Mouse (Mus musculus) lung, postnatal 0 days (tissue): ENCODE results near the gene Nup153. TPM values are rescaled to one million over a fixed set of nuclear protein-coding genes. Genes with fewer than 3 reads are reported as not detected.

Experiments used
- ATAC-seq: fragments of 200-750 bp; cut with Nextera tagmentation; 2 replicates; pipeline ENCODE4 v1.8.0; 2017; ENCODE audit warnings: moderate library complexity
- DNase-seq: peaks from one replicate; pipeline ENCODE4 v3.0.0-alpha.2; 2016; ENCODE audit warnings: low spot score
- H3K27ac ChIP-seq: fragments of 300-500 bp; sonication (generic); 2 replicates; pipeline ENCODE4 v1.5.1; 2014; ENCODE audit warnings: antibody characterized with exemption, mild to moderate bottlenecking, low read length, mixed read lengths
- H3K27me3 ChIP-seq: fragments of 300-500 bp; sonication (generic); replicated peaks from 2 replicates; pipeline ENCODE4 v1.6.1; 2014; ENCODE audit warnings: low read length, mixed read lengths; ENCODE audit not compliant: insufficient read depth
- H3K36me3 ChIP-seq: fragments of 300-500 bp; sonication (generic); 2 replicates; pipeline ENCODE4 v1.6.1; 2014; ENCODE audit warnings: low read length, mixed read lengths; ENCODE audit not compliant: insufficient read depth
- H3K4me1 ChIP-seq: fragments of 300-500 bp; sonication (generic); 2 replicates; pipeline ENCODE4 v1.6.1; 2014; ENCODE audit warnings: antibody characterized with exemption, low read depth, low read length, mixed read lengths; ENCODE audit not compliant: insufficient read depth
- H3K4me2 ChIP-seq: fragments of 300-500 bp; sonication (generic); replicated peaks from 2 replicates; pipeline ENCODE4 v1.6.1; 2014; ENCODE audit warnings: low read depth, mild to moderate bottlenecking, low read length, moderate library complexity, mixed read lengths
- H3K4me3 ChIP-seq: fragments of 300-500 bp; sonication (generic); 2 replicates; pipeline ENCODE4 v1.5.1; 2014; ENCODE audit warnings: low read depth, low read length
- H3K9ac ChIP-seq: fragments of 300-500 bp; sonication (generic); replicated peaks from 2 replicates; pipeline ENCODE4 v1.6.1; 2014; ENCODE audit warnings: low read depth, mild to moderate bottlenecking
- H3K9me3 ChIP-seq: fragments of 300-500 bp; sonication (generic); 2 replicates; pipeline ENCODE4 v1.6.1; 2016; ENCODE audit warnings: low read length, mixed read lengths
- CTCF ChIP-seq: IDR thresholded peaks from 2 replicates; pipeline ENCODE4 v1.5.1; 2016; ENCODE audit warnings: antibody characterized with exemption, mild to moderate bottlenecking
- EP300 ChIP-seq: IDR thresholded peaks from 2 replicates; pipeline ENCODE4 v1.6.1; 2016; ENCODE audit warnings: antibody characterized with exemption, mild to moderate bottlenecking, control low read depth
- WGBS: fragments of 180-500 bp; shearing (Covaris S2); extraction: QIAGEN DNeasy Blood & Tissue Kit; methylation state at CpG from one replicate; pipeline ENCODE4 v1.1.7; 2014; 5-methylcytosine and 5-hydroxymethylcytosine counted together
- polyA plus RNA-seq: library from polyadenylated mRNA; unstranded; fragments of >200 nt; fragmentation: Nextera tagmentation; extraction: Ambion mirVana; gene quantifications from 2 replicates; pipeline ENCODE4 v1.2.1, GENCODE M21; 2015

The Nup153 gene
- polyA plus RNA-seq, 1 experiment from 2014 or later: 14.0 TPM

- 2% methylated on average over 12 of the region's 12 CpGs for WGBS
- peak; percentile 40 for ATAC-seq
- no peak for TF ChIP-seq EP300
- H3K4me2 ChIP-seq: peak overlapping the region; percentile 91
- no peaks in the 10 kb centered on the region for H3K9me3 ChIP-seq
- peak overlapping the region; percentile 58 for H3K9ac ChIP-seq
- peaks cover 4% of the 10 kb centered on the region; the same call in 1 of the 2 replicates for H3K4me1 ChIP-seq
- peak overlapping the region; percentile 56 for H3K4me3 ChIP-seq
- peak overlapping the region; percentile 84 for H3K27ac ChIP-seq
- no peaks in the 10 kb centered on the region for H3K27me3 ChIP-seq
- peak; percentile 63 for DNase-seq
- H3K36me3 ChIP-seq: no peaks in the 10 kb centered on the region
Observed at GRCm38 (mm10) chr13:46736479-46736865, 8.7 kb upstream of the Nup153 start.

- H3K9ac ChIP-seq: peak overlapping the region; percentile 58
Observed at GRCm38 (mm10) chr13:46735808-46736478, 8.2 kb upstream of the Nup153 start.

GRCm38 (mm10) chr13:46735219-46735807 lies 7.6 kb upstream of the Nup153 start:
- TF ChIP-seq CTCF: no peak
- no peak for TF ChIP-seq EP300
- DNase-seq: peak; percentile 50
- Histone ChIP-seq H3K36me3 (no peaks in the 10 kb centered on the region), H3K27me3 (no peaks in the 10 kb centered on the region), H3K27ac (peak overlapping the region; percentile 84), H3K9ac (peak overlapping the region; percentile 58), H3K9me3 (no peaks in the 10 kb centered on the region), H3K4me2 (peak overlapping the region; percentile 91), H3K4me3 (peak overlapping the region; percentile 56), H3K4me1 (peaks cover 4% of the 10 kb centered on the region; the same call in 1 of the 2 replicates)
- ATAC-seq: no peak; the same call in 1 of the 2 replicates
- 26% methylated on average over 11 of the region's 11 CpGs for WGBS

More at GRCm38 (mm10) chr13:46735808-46736478, 8.2 kb upstream of the Nup153 start:
- no peak; the same call in 1 of the 2 replicates for TF ChIP-seq EP300
- peak; percentile 52 for TF ChIP-seq CTCF
- DNase-seq: peak; percentile 79
- WGBS: 0% methylated on average over 20 of the region's 20 CpGs
- Histone ChIP-seq H3K27me3 (no peaks in the 10 kb centered on the region), H3K4me2 (peak overlapping the region; percentile 91), H3K4me1 (peaks cover 4% of the 10 kb centered on the region; the same call in 1 of the 2 replicates), H3K27ac (peak overlapping the region; percentile 84), H3K4me3 (peak overlapping the region; percentile 56), H3K36me3 (no peaks in the 10 kb centered on the region), H3K9me3 (no peaks in the 10 kb centered on the region)
- peak; percentile 77 for ATAC-seq

- H3K4me1 ChIP-seq: peaks cover 4% of the 10 kb centered on the region; the same call in 1 of the 2 replicates
- no peak for DNase-seq
- H3K9ac ChIP-seq: no peak overlapping the region
- H3K36me3 ChIP-seq: no peaks in the 10 kb centered on the region
- no peak overlapping the region for H3K4me3 ChIP-seq
- TF ChIP-seq EP300: no peak
- TF ChIP-seq CTCF: no peak
- H3K27me3 ChIP-seq: no peaks in the 10 kb centered on the region
- H3K27ac ChIP-seq: no peak overlapping the region
- 62% methylated on average over 2 of the region's 2 CpGs for WGBS
- no peaks in the 10 kb centered on the region for H3K9me3 ChIP-seq
- H3K4me2 ChIP-seq: no peak overlapping the region
- no peak for ATAC-seq
Observed at GRCm38 (mm10) chr13:46729998-46730397, 2.3 kb upstream of the Nup153 start.

GRCm38 (mm10) chr13:46728411-46728810 lies 671 bp upstream of the Nup153 start:
- TF ChIP-seq EP300 (no peak), CTCF (no peak)
- Histone ChIP-seq H3K27me3 (no peaks in the 10 kb centered on the region), H3K4me2 (peak overlapping the region; percentile 85), H3K9me3 (no peaks in the 10 kb centered on the region), H3K36me3 (no peaks in the 10 kb centered on the region), H3K4me1 (peaks cover 8% of the 10 kb centered on the region), H3K4me3 (peak overlapping the region; percentile 97), H3K27ac (peak overlapping the region; percentile 98), H3K9ac (no peak overlapping the region; the same call in 1 of the 2 replicates)
- WGBS: 27% methylated on average over 5 of the region's 5 CpGs
- ATAC-seq (no peak), DNase-seq (no peak)

- DNase-seq: peak; percentile 83
- TF ChIP-seq CTCF (peak; percentile 29), EP300 (no peak)
- no peaks in the 10 kb centered on the region for H3K27me3 ChIP-seq
- peak overlapping the region; percentile 85 for H3K4me2 ChIP-seq
- peak overlapping the region; percentile 97 for H3K4me3 ChIP-seq
- peak; percentile 77 for ATAC-seq
- under 1% methylated on average over 56 of the region's 85 CpGs for WGBS
- no peaks in the 10 kb centered on the region for H3K9me3 ChIP-seq
- H3K36me3 ChIP-seq: no peaks in the 10 kb centered on the region
- peak overlapping the region; percentile 93 for H3K9ac ChIP-seq
- H3K27ac ChIP-seq: peak overlapping the region; percentile 98
- H3K4me1 ChIP-seq: peaks cover 8% of the 10 kb centered on the region
Observed at GRCm38 (mm10) chr13:46727038-46727836, 503 bp downstream of the Nup153 start.
